Mouse (Mus musculus): ENCODE data around the gene Hoxd8. TPM values are rescaled to one million over a fixed set of nuclear protein-coding genes. Genes with fewer than 3 reads are reported as not detected.

Hoxd8 gene
- total and polyA plus RNA-seq, 2 experiments, result 0.06 TPM; not detected in 1

- H3K27ac ChIP-seq (replicated peaks; ENCODE audit: insufficient read depth, low read depth, low read length), result no peak overlapping the region
- DNase-seq (ENCODE audit: extremely low read depth, low read depth, low spot score), result peak; percentile 48
- H3K79me2 ChIP-seq (ENCODE audit: control insufficient read depth, insufficient read depth, low read length), result no peaks in the 10 kb centered on the region
- H3K4me3 ChIP-seq (ENCODE audit: insufficient read depth, low read depth, low read length), result no peak overlapping the region
- no peaks in the 10 kb centered on the region for H3K36me3 ChIP-seq (ENCODE audit: control insufficient read depth, insufficient read depth, low read length)
- 0 out of 2 replicates have a peak, but pooled peaks cover 1% of the 10 kb centered on the region for H3K4me1 ChIP-seq (ENCODE audit: control insufficient read depth, insufficient read depth, low read length)
- H3K27me3 ChIP-seq (ENCODE audit: control insufficient read depth, insufficient read depth, low read length), result peaks cover 50% of the 10 kb centered on the region
- 16% methylated on average over 17 of the region's 17 CpGs for WGBS
- no peak for TF ChIP-seq POLR2A (IDR thresholded peaks at IDR 0.05; ENCODE audit: extremely low read depth, insufficient read depth, low read length)
- peak; percentile 76; the same call in 1 of the 2 replicates for TF ChIP-seq CTCF (IDR thresholded peaks at IDR 0.05; ENCODE audit: low read depth, low read length)
- H3K9ac ChIP-seq (ENCODE audit: low read depth, low read length), result no peak overlapping the region
These were observed 2.2 kb upstream of the Hoxd8 start for GRCm38 (mm10) chr2:74701949-74702819.

GRCm38 (mm10) chr2:74702820-74703219 lies 1.6 kb upstream of the Hoxd8 start:
- Histone ChIP-seq H3K36me3 (ENCODE audit: control insufficient read depth, insufficient read depth, low read length) (no peaks in the 10 kb centered on the region), H3K79me2 (ENCODE audit: control insufficient read depth, insufficient read depth, low read length) (no peaks in the 10 kb centered on the region), H3K9ac (ENCODE audit: low read depth, low read length) (no peak overlapping the region), H3K27me3 (ENCODE audit: control insufficient read depth, insufficient read depth, low read length) (peaks cover 51% of the 10 kb centered on the region), H3K4me3 (ENCODE audit: insufficient read depth, low read depth, low read length) (no peak overlapping the region), H3K27ac (replicated peaks; ENCODE audit: insufficient read depth, low read depth, low read length) (no peak overlapping the region), H3K4me1 (ENCODE audit: control insufficient read depth, insufficient read depth, low read length) (0 out of 2 replicates have a peak, but pooled peaks cover 1% of the 10 kb centered on the region)
- WGBS, result 30% methylated on average over 6 of the region's 6 CpGs
- no peak for DNase-seq (ENCODE audit: extremely low read depth, low read depth, low spot score)
- TF ChIP-seq CTCF (IDR thresholded peaks at IDR 0.05; ENCODE audit: low read depth, low read length), result no peak
- TF ChIP-seq POLR2A (IDR thresholded peaks at IDR 0.05; ENCODE audit: extremely low read depth, insufficient read depth, low read length), result no peak

- no peak overlapping the region for H3K27ac ChIP-seq (replicated peaks; ENCODE audit: insufficient read depth, low read depth, low read length)
- no peak for TF ChIP-seq CTCF (IDR thresholded peaks at IDR 0.05; ENCODE audit: low read depth, low read length)
- TF ChIP-seq POLR2A (IDR thresholded peaks at IDR 0.05; ENCODE audit: extremely low read depth, insufficient read depth, low read length), result no peak
- H3K79me2 ChIP-seq (ENCODE audit: control insufficient read depth, insufficient read depth, low read length), result no peaks in the 10 kb centered on the region
- 11% methylated on average over 10 of the region's 10 CpGs for WGBS
- H3K9ac ChIP-seq (ENCODE audit: low read depth, low read length), result no peak overlapping the region
- H3K4me1 ChIP-seq (ENCODE audit: control insufficient read depth, insufficient read depth, low read length), result no peaks in the 10 kb centered on the region
- no peaks in the 10 kb centered on the region for H3K36me3 ChIP-seq (ENCODE audit: control insufficient read depth, insufficient read depth, low read length)
- no peak overlapping the region for H3K4me3 ChIP-seq (ENCODE audit: insufficient read depth, low read depth, low read length)
- peaks cover 46% of the 10 kb centered on the region for H3K27me3 ChIP-seq (ENCODE audit: control insufficient read depth, insufficient read depth, low read length)
- no peak for DNase-seq (ENCODE audit: extremely low read depth, low read depth, low spot score)
These were observed 1.1 kb upstream of the Hoxd8 start for GRCm38 (mm10) chr2:74703317-74703716.

- no peaks in the 10 kb centered on the region for H3K79me2 ChIP-seq (ENCODE audit: control insufficient read depth, insufficient read depth, low read length)
- no peaks in the 10 kb centered on the region for H3K4me1 ChIP-seq (ENCODE audit: control insufficient read depth, insufficient read depth, low read length)
- no peak for DNase-seq (ENCODE audit: extremely low read depth, low read depth, low spot score)
- WGBS, result 5% methylated on average over 26 of the region's 26 CpGs
- no peak overlapping the region for H3K27ac ChIP-seq (replicated peaks; ENCODE audit: insufficient read depth, low read depth, low read length)
- H3K4me3 ChIP-seq (ENCODE audit: insufficient read depth, low read depth, low read length), result no peak overlapping the region
- no peak overlapping the region for H3K9ac ChIP-seq (ENCODE audit: low read depth, low read length)
- TF ChIP-seq CTCF (IDR thresholded peaks at IDR 0.05; ENCODE audit: low read depth, low read length), result no peak
- TF ChIP-seq POLR2A (IDR thresholded peaks at IDR 0.05; ENCODE audit: extremely low read depth, insufficient read depth, low read length), result no peak
- no peaks in the 10 kb centered on the region for H3K36me3 ChIP-seq (ENCODE audit: control insufficient read depth, insufficient read depth, low read length)
- peaks cover 47% of the 10 kb centered on the region for H3K27me3 ChIP-seq (ENCODE audit: control insufficient read depth, insufficient read depth, low read length)
These were observed 559 bp upstream of the Hoxd8 start for GRCm38 (mm10) chr2:74703720-74704392.

- Histone ChIP-seq H3K9ac (ENCODE audit: low read depth, low read length) (no peak overlapping the region), H3K27me3 (ENCODE audit: control insufficient read depth, insufficient read depth, low read length) (peaks cover 45% of the 10 kb centered on the region), H3K79me2 (ENCODE audit: control insufficient read depth, insufficient read depth, low read length) (no peaks in the 10 kb centered on the region), H3K36me3 (ENCODE audit: control insufficient read depth, insufficient read depth, low read length) (no peaks in the 10 kb centered on the region), H3K4me3 (ENCODE audit: insufficient read depth, low read depth, low read length) (peak overlapping the region; percentile 23; the same call in 1 of the 2 replicates), H3K27ac (replicated peaks; ENCODE audit: insufficient read depth, low read depth, low read length) (no peak overlapping the region), H3K4me1 (ENCODE audit: control insufficient read depth, insufficient read depth, low read length) (no peaks in the 10 kb centered on the region)
- no peak for TF ChIP-seq CTCF (IDR thresholded peaks at IDR 0.05; ENCODE audit: low read depth, low read length)
- no peak for TF ChIP-seq POLR2A (IDR thresholded peaks at IDR 0.05; ENCODE audit: extremely low read depth, insufficient read depth, low read length)
- DNase-seq (ENCODE audit: extremely low read depth, low read depth, low spot score), result no peak
- 3% methylated on average over 66 of the region's 66 CpGs for WGBS
These were observed 618 bp downstream of the Hoxd8 start for GRCm38 (mm10) chr2:74704999-74705466.

Measured in liver, adult 2 months (tissue).